Mouse (Mus musculus) stomach, embryonic 14.5 days (tissue): Measurements from ENCODE around the gene Actn3. TPM values are rescaled to one million over a fixed set of nuclear protein-coding genes. Genes with fewer than 3 reads are reported as not detected.

Experiments
- ATAC-seq: fragments of 200-750 bp; cut with Nextera tagmentation; 2 replicates; pipeline ENCODE4 v1.8.0; 2017; ENCODE audit warnings: low read depth, moderate TSS enrichment; ENCODE audit not compliant: insufficient number of reproducible peaks, insufficient read depth, low FRiP score
- H3K27ac ChIP-seq: fragments of 300-500 bp; sonication (generic); 2 replicates; pipeline ENCODE4 v1.5.1; 2014; ENCODE audit warnings: mild to moderate bottlenecking, low read length, moderate library complexity, mixed read lengths
- H3K27me3 ChIP-seq: fragments of 300-500 bp; sonication (generic); 2 replicates; pipeline ENCODE4 v1.6.1; 2014; ENCODE audit warnings: low read length, control low read depth, mixed read lengths; ENCODE audit not compliant: control insufficient read depth, insufficient read depth
- H3K36me3 ChIP-seq: fragments of 300-500 bp; sonication (generic); 2 replicates; pipeline ENCODE4 v1.6.1; 2014; ENCODE audit warnings: mild to moderate bottlenecking, control low read depth, low read length, moderate library complexity, mixed read lengths; ENCODE audit not compliant: control insufficient read depth, insufficient read depth
- H3K4me1 ChIP-seq: fragments of 300-500 bp; sonication (generic); 2 replicates; pipeline ENCODE4 v1.6.1; 2014; ENCODE audit warnings: low read length, control low read depth, mixed read lengths; ENCODE audit not compliant: control insufficient read depth, insufficient read depth
- H3K4me2 ChIP-seq: fragments of 300-500 bp; sonication (generic); replicated peaks from 2 replicates; pipeline ENCODE4 v1.6.1; 2014; ENCODE audit warnings: low read depth, low read length, control low read depth
- H3K4me3 ChIP-seq: fragments of 300-500 bp; sonication (generic); 2 replicates; pipeline ENCODE4 v1.5.1; 2014; ENCODE audit warnings: low read depth, low read length, control low read depth
- H3K9ac ChIP-seq: fragments of 300-500 bp; sonication (generic); replicated peaks from 2 replicates; pipeline ENCODE4 v1.6.1; 2014; ENCODE audit warnings: low read depth, mild to moderate bottlenecking, control low read depth, low read length, moderate library complexity, mixed read lengths
- H3K9me3 ChIP-seq: fragments of 300-500 bp; sonication (generic); 2 replicates; pipeline ENCODE4 v1.6.1; 2016; ENCODE audit warnings: low read depth, low read length, control low read depth; ENCODE audit not compliant: control insufficient read depth
- WGBS: fragments of 180-500 bp; shearing (Covaris S2); extraction: QIAGEN DNeasy Blood & Tissue Kit; methylation state at CpG from one replicate; pipeline ENCODE4 v1.1.7; 2014; 5-methylcytosine and 5-hydroxymethylcytosine counted together
- polyA plus RNA-seq: library from polyadenylated mRNA; unstranded; fragments of >200 nt; fragmentation: Nextera tagmentation; extraction: Ambion mirVana; gene quantifications from 2 replicates; pipeline ENCODE4 v1.2.1, GENCODE M21; 2014

Actn3 gene
- polyA plus RNA-seq, 1 experiment from 2014 or later: 1.8 TPM

DNA sequence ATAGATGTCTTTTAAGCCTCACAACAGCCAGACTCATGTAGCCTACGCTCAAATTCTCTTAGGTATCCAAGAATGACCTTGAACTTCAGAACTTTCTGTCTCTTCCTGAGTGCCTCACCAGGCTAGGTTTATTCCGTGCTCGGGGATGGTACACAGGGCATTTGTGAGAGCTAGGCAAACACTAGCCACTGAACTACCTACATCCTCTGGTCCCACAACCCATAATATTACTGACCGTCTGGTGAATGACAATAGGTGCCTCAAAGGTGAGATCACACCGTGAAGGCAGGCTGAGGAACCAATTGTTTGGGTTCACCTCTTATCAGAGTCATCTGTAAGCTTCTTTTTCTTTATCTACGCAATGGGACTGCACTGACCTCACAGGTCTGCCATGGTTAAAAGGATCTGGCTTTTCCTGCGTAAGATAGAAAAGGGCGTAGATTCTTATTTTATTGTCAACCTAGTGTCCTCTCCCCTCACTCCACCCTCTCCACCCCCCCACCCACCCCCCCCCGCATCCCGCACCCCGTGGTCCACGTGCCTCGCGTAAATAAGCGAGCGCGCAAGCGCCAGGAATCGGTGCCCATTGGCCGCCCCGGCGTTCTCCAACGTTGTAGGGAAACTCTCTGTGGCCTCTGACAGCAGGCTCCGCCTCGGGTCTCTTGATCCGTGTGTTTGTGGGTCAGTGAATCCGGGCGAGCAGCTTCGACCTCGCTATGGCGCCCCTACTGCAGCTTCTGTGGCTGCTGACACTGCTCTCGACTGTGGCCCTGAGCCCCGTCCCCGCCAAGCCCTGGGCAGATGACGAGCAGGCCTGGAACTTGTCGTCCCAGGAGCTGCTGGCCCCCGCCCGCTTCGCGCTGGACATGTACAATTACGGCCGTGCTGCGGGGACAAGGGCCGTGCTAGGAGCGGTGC lies 22.9 kb downstream of the Actn3 start, which contains the start of gene Ctsf:
TSS of gene Ctsf (plus strand) at position 579 of the 918 bp plus-strand sequence.
- H3K36me3 ChIP-seq: no peaks in the 10 kb centered on the region
- ATAC-seq: peak; percentile 76; the same call in 1 of the 2 replicates
- H3K9me3 ChIP-seq: no peaks in the 10 kb centered on the region
- peak within 1 kb of the TSS; percentile 50 for H3K9ac ChIP-seq
- 3% methylated on average over 45 of the region's 45 CpGs for WGBS
- peaks cover 5% of the 10 kb centered on the region for H3K4me1 ChIP-seq
- peak within 1 kb of the TSS; percentile 15; the same call in 1 of the 2 replicates for H3K27ac ChIP-seq
- peak within 1 kb of the TSS; percentile 97 for H3K4me2 ChIP-seq
- H3K4me3 ChIP-seq: peak within 1 kb of the TSS; percentile 61
- H3K27me3 ChIP-seq: no peaks in the 10 kb centered on the region

DNA sequence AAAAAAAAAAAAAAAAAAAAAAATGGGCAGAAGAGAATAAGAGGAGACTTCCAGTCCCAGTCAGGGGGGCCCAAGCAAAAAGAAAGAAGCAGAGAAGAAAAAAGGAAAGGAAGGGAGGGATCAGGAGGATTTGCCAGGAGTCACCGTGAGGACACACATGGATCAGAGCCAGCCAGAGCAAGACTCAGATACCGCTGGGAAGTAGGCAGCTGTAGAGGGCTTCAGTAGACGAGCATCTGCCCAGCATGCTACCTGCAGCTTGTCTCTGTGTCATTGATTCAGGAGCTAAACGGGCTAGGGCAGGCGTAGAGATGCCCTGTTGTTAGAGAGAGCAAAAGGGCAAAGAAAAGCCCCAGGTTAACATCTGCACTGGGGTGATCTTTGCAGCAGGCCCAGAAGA lies 27.4 kb downstream of the Actn3 start:
- H3K36me3 ChIP-seq: no peaks in the 10 kb centered on the region
- H3K9ac ChIP-seq: no peak overlapping the region
- peaks cover 5% of the 10 kb centered on the region; the same call in 1 of the 2 replicates for H3K4me1 ChIP-seq
- no peaks in the 10 kb centered on the region for H3K27me3 ChIP-seq
- H3K4me3 ChIP-seq: no peak overlapping the region
- H3K4me2 ChIP-seq: no peak overlapping the region
- no peaks in the 10 kb centered on the region for H3K9me3 ChIP-seq
- WGBS: 51% methylated on average over 5 of the region's 5 CpGs
- H3K27ac ChIP-seq: no peak overlapping the region
- no peak for ATAC-seq

DNA sequence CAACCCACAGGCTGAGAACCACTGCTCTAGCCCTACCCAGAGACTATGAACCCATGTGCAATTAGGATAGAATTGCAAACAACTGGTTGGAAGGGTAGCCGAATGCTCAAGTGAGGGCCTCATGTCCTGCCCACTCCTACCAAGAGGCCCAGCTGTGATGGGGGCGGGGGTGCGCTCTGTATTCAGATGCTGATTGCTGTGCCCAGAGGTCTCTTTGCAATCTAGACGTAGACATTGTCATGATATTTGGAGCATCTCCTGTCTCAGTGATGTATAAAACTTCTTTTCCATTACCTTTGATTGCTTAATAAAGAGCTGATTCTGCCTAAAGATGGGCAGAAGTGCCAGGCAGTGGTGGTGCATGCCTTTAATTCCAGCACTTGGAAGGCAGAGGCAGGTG lies 27.9 kb downstream of the Actn3 start:
- Histone ChIP-seq H3K36me3 (no peaks in the 10 kb centered on the region), H3K4me1 (peaks cover 5% of the 10 kb centered on the region; the same call in 1 of the 2 replicates), H3K27ac (no peak overlapping the region), H3K9ac (no peak overlapping the region), H3K4me3 (no peak overlapping the region), H3K4me2 (no peak overlapping the region), H3K9me3 (no peaks in the 10 kb centered on the region), H3K27me3 (no peaks in the 10 kb centered on the region)
- WGBS: 50% methylated on average over 4 of the region's 4 CpGs
- ATAC-seq: no peak

DNA sequence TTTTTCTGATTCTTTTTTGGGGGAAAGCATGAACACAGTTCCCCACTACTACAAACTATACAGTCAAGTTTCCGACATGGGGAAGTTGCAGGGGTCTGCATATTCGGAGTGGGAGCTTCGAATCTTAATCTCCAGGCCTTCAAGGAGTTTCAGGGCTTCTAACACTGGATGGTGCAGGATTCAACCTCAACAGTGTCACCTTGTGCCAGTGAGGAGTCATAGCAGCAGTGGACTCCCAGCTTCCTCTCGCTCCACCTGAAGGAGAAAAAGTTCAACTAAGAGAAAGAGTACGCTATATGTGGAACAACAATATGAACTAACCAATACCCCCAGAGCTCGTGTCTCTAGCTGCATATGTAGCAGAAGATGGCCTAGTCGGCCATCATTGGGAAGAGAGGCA lies 30.2 kb downstream of the Actn3 start:
- Histone ChIP-seq H3K4me2 (no peak overlapping the region), H3K4me3 (no peak overlapping the region), H3K9ac (no peak overlapping the region), H3K27ac (no peak overlapping the region), H3K27me3 (no peaks in the 10 kb centered on the region), H3K9me3 (no peaks in the 10 kb centered on the region), H3K36me3 (no peaks in the 10 kb centered on the region), H3K4me1 (no peaks in the 10 kb centered on the region)
- no peak for ATAC-seq
- 29% methylated on average over 7 of the region's 7 CpGs for whole genome bisulfite sequencing

DNA sequence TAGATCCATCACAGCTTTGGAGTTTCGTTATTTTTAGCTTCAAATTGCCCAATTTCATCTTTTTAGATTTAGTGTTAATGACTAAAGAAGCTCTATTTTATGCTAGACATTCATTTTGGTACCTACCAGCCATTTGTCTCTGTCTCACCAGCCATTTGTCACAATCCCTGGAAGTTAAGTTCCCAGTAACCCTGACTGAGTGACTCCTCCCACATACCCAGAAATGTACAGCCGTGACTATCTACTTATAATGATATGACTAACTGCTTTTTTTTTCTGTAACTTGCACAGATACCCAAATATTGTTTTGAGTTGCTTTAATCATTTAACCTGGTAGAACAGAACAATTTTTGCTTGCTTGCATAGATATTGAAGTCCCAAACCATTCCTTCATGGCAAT lies 31.9 kb downstream of the Actn3 start:
- Histone ChIP-seq H3K9ac (no peak overlapping the region), H3K27me3 (0 out of 2 replicates have a peak, but pooled peaks cover 8% of the 10 kb centered on the region), H3K9me3 (no peaks in the 10 kb centered on the region), H3K36me3 (no peaks in the 10 kb centered on the region), H3K4me1 (no peaks in the 10 kb centered on the region), H3K27ac (no peak overlapping the region), H3K4me3 (no peak overlapping the region), H3K4me2 (no peak overlapping the region)
- WGBS: 55% methylated on average over 2 of the region's 2 CpGs
- ATAC-seq: no peak

DNA sequence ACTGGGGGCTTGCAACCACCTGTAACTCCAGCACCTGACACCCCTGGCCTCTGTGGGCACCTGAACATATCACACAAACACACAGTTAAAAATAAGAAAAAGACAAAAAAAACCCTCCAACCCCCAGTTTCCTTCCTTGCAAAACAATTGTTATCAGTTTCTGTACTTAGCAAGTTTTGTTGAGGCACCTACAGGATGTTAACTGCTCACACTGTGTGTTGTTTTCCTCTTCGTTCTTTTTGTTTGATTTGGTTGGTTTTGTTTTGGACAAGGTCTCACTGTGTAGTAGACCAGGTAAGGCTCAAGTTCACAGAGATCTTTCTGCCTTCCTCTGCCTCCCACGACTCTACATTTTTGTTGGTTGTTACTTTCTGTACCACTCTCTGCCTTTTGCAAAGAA lies 35.1 kb downstream of the Actn3 start:
- no peak for ATAC-seq
- whole genome bisulfite sequencing: 78% methylated on average over 2 of the region's 2 CpGs
- no peak overlapping the region for H3K27ac ChIP-seq
- no peaks in the 10 kb centered on the region for H3K9me3 ChIP-seq
- H3K4me3 ChIP-seq: no peak overlapping the region
- no peaks in the 10 kb centered on the region for H3K36me3 ChIP-seq
- H3K27me3 ChIP-seq: peaks cover 8% of the 10 kb centered on the region; the same call in 1 of the 2 replicates
- no peak overlapping the region for H3K9ac ChIP-seq
- H3K4me1 ChIP-seq: 0 out of 2 replicates have a peak, but pooled peaks cover 13% of the 10 kb centered on the region
- no peak overlapping the region for H3K4me2 ChIP-seq

DNA sequence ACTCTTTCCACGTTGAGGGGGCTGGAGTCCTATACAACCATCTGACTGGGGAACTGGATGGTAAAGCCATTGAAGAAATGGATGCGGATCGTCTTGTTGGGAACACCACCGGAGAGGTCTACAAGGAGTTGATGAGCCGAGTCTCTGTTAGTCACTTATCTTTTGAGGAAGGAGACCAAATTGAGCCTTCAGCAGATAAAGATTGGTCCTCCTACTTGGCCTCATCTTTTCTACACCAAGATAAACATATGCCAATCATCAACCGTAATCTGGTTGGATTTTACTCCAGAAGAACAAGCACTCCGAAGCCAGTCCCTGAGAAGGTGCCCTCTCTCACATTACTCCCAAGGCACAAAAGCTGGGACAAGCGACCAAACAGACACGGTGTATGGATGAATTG lies 36.9 kb downstream of the Actn3 start:
- Histone ChIP-seq H3K4me2 (no peak overlapping the region), H3K27ac (no peak overlapping the region), H3K4me1 (0 out of 2 replicates have a peak, but pooled peaks cover 13% of the 10 kb centered on the region), H3K4me3 (no peak overlapping the region), H3K36me3 (no peaks in the 10 kb centered on the region), H3K9ac (no peak overlapping the region), H3K27me3 (peaks cover 8% of the 10 kb centered on the region; the same call in 1 of the 2 replicates), H3K9me3 (no peaks in the 10 kb centered on the region)
- 80% methylated on average over 9 of the region's 9 CpGs for WGBS
- ATAC-seq: no peak

DNA sequence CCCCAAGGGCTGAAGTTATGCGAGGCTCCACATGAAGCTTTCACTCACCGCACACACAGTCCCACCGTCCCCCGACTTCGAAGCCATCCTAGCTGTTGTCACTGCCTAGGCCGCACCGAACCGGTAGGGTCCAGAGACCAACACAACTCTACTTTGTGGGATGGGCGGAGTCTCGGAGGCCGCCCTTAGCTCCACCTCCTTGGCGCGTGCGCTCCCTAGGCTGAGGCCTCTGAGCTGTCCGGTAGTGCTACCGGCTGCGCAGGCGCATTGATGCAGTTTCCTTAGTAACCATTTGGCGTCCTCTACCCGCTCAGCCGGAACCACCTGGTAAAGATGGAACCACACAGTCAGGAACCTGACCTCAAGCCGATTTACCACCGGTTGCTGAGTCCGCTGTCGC lies 38.6 kb downstream of the Actn3 start, which contains the start of the genes Ccs and Ccdc87:
TSS of gene Ccs (minus strand) at position 184 of the 400 bp plus-strand sequence.
TSS of gene Ccdc87 (plus strand) at position 218 of the 400 bp plus-strand sequence.
- H3K9ac ChIP-seq: peak within 1 kb of the TSS; percentile 54
- H3K4me2 ChIP-seq: peak within 1 kb of the TSS; percentile 78
- no peaks in the 10 kb centered on the region for H3K36me3 ChIP-seq
- H3K9me3 ChIP-seq: no peaks in the 10 kb centered on the region
- H3K4me3 ChIP-seq: peak within 1 kb of the TSS; percentile 55
- 0 out of 2 replicates have a peak, but pooled peaks cover 13% of the 10 kb centered on the region for H3K4me1 ChIP-seq
- no peak within 1 kb of the TSS for H3K27ac ChIP-seq
- ATAC-seq: peak; percentile 99
- H3K27me3 ChIP-seq: peaks cover 8% of the 10 kb centered on the region; the same call in 1 of the 2 replicates
- under 1% methylated on average over 25 of the region's 25 CpGs for WGBS
